Mouse (Mus musculus): Measurements from ENCODE around the gene Hbs1l. TPM values are rescaled to one million over a fixed set of nuclear protein-coding genes. Genes with fewer than 3 reads are reported as not detected.

Gene Hbs1l
- 5.1 and 6.9 TPM in 2 replicates for polyA plus RNA-seq (2012; rRNA removed; ENCODE audit: low replicate concordance)

GRCm38 (mm10) chr10:21295759-21296621 is at the start of gene Hbs1l:
Hbs1l (plus strand) TSS chr10:21295979.

GRCm38 (mm10) chr10:21376682-21377473 is 81.1 kb downstream of the Hbs1l start, which contains the start of gene Aldh8a1:
Aldh8a1 (plus strand) TSS chr10:21377291.

Other genes with a start within 250 kb of the Hbs1l start
- 3.7 and 7.5 TPM in 2 replicates for gene Myb, start 135.0 kb upstream of the Hbs1l start, polyA plus RNA-seq (2012; rRNA removed; ENCODE audit: low replicate concordance)
- gene Aldh8a1, start 81.3 kb downstream of the Hbs1l start, polyA plus RNA-seq (2012; rRNA removed; ENCODE audit: low replicate concordance), result not detected in 2 replicates